Mouse (Mus musculus) heart, embryonic 14.5 days (tissue): ENCODE results near the gene Col5a3. TPM values are rescaled to one million over a fixed set of nuclear protein-coding genes. Genes with fewer than 3 reads are reported as not detected.

Source experiments
- ATAC-seq: fragments of 200-750 bp; cut with Nextera tagmentation; 2 replicates; pipeline ENCODE4 v1.8.0; 2017; ENCODE audit warnings: low read depth, moderate TSS enrichment; ENCODE audit not compliant: insufficient number of reproducible peaks, insufficient read depth, low FRiP score
- H3K27ac ChIP-seq, 2 experiments: fragments of 200-500 bp in 1 of 2; fragments of 300-500 bp in 1 of 2; sonication (generic) in 1 of 2; replicated peaks in 1 of 2; 2 replicates each; pipeline ENCODE4 v1.5.1; 2012 to 2014; ENCODE audit warnings: low read depth in 2 of 2, low read length in 2 of 2, control low read depth in 1 of 2, mild to moderate bottlenecking in 1 of 2, mixed read lengths in 1 of 2; ENCODE audit not compliant: control insufficient read depth in 1 of 2, insufficient read depth in 1 of 2
- H3K27me3 ChIP-seq: fragments of 300-500 bp; sonication (generic); 2 replicates; pipeline ENCODE4 v1.6.1; 2014; ENCODE audit warnings: mild to moderate bottlenecking, low read length, control low read depth; ENCODE audit not compliant: control insufficient read depth, insufficient read depth
- H3K36me3 ChIP-seq: fragments of 300-500 bp; sonication (generic); 2 replicates; pipeline ENCODE4 v1.6.1; 2014; ENCODE audit warnings: mild to moderate bottlenecking, control low read depth, low read length, mixed read lengths; ENCODE audit not compliant: control insufficient read depth, insufficient read depth
- H3K4me1 ChIP-seq, 2 experiments: fragments of 200-500 bp in 1 of 2; fragments of 300-500 bp in 1 of 2; sonication (generic) in 1 of 2; 2 replicates each; pipeline ENCODE4 v1.6.1; 2012 to 2014; ENCODE audit warnings: low read length in 2 of 2, control low read depth in 1 of 2, mixed read lengths in 1 of 2; ENCODE audit not compliant: control insufficient read depth in 2 of 2, insufficient read depth in 2 of 2
- H3K4me2 ChIP-seq: fragments of 300-500 bp; sonication (generic); 2 replicates; pipeline ENCODE4 v1.6.1; 2014; ENCODE audit warnings: mild to moderate bottlenecking, low read length
- H3K4me3 ChIP-seq, 2 experiments: fragments of 200-500 bp in 1 of 2; fragments of 300-500 bp in 1 of 2; sonication (generic) in 1 of 2; 2 replicates each; pipeline ENCODE4 v1.5.1; 2012 to 2014; ENCODE audit warnings: low read length in 2 of 2, mild to moderate bottlenecking in 2 of 2, control low read depth in 1 of 2, low read depth in 1 of 2, moderate library complexity in 1 of 2; ENCODE audit not compliant: control insufficient read depth in 1 of 2, insufficient read depth in 1 of 2
- H3K9ac ChIP-seq: fragments of 300-500 bp; sonication (generic); 2 replicates; pipeline ENCODE4 v1.6.1; 2014; ENCODE audit warnings: mild to moderate bottlenecking, low read length
- H3K9me3 ChIP-seq: fragments of 300-500 bp; sonication (generic); 2 replicates; pipeline ENCODE4 v1.6.1; 2016; ENCODE audit warnings: low read length, control low read depth; ENCODE audit not compliant: control insufficient read depth
- WGBS: fragments of 180-500 bp; shearing (Covaris S2); extraction: QIAGEN DNeasy Blood & Tissue Kit; methylation state at CpG from one replicate; pipeline ENCODE4 v1.1.7; 2014; 5-methylcytosine and 5-hydroxymethylcytosine counted together
- polyA plus RNA-seq: library from polyadenylated mRNA; unstranded; fragments of >200 nt; fragmentation: Nextera tagmentation; extraction: Ambion mirVana; gene quantifications from 2 replicates; pipeline ENCODE4 v1.2.1, GENCODE M21; 2014

The Col5a3 gene
- polyA plus RNA-seq, result 0.12 and 0.20 TPM in 2 replicates

- H3K27ac ChIP-seq, result no peak within 1 kb of the TSS
- H3K9ac ChIP-seq, result no peak within 1 kb of the TSS
- H3K4me2 ChIP-seq, result peak within 1 kb of the TSS; percentile 53
- H3K27me3 ChIP-seq, result peaks cover 42% of the 10 kb centered on the region
- no peaks in the 10 kb centered on the region for H3K9me3 ChIP-seq
- 0 out of 2 replicates have a peak, but pooled peaks have one; percentile 44 for ATAC-seq
- WGBS, result 6% methylated on average over 29 of the region's 29 CpGs
- H3K36me3 ChIP-seq, result no peaks in the 10 kb centered on the region
- H3K4me1 ChIP-seq, result 0 out of 4 replicates have a peak, but pooled peaks cover 2 to 4% of the 10 kb centered on the region in 2 experiments
- H3K4me3 ChIP-seq, result peak within 1 kb of the TSS in 1 of 2 experiments; percentile 14; a peak in 2 of 4 replicates
Measured at GRCm38 (mm10) chr9:20814521-20815272, at the start of gene Col5a3. Col5a3 (minus strand) TSS chr9:20815067.

- Histone ChIP-seq H3K9ac (no peak overlapping the region), H3K4me1 (no peaks in the 10 kb centered on the region), H3K4me2 (no peak overlapping the region), H3K36me3 (no peaks in the 10 kb centered on the region), H3K27me3 (peaks cover 1% of the 10 kb centered on the region; the same call in 1 of the 2 replicates), H3K9me3 (no peaks in the 10 kb centered on the region), H3K27ac (no peak overlapping the region), H3K4me3 (no peak overlapping the region)
- ATAC-seq, result no peak
- WGBS, result 56% methylated on average over 4 of the region's 4 CpGs
Measured at GRCm38 (mm10) chr9:20862225-20862624, 47.4 kb upstream of the Col5a3 start.

GRCm38 (mm10) chr9:20861821-20862220 lies 47.0 kb upstream of the Col5a3 start:
- Histone ChIP-seq H3K9ac (no peak overlapping the region), H3K27ac (no peak overlapping the region), H3K4me2 (no peak overlapping the region), H3K4me3 (no peak overlapping the region), H3K27me3 (no peaks in the 10 kb centered on the region), H3K36me3 (no peaks in the 10 kb centered on the region), H3K4me1 (no peaks in the 10 kb centered on the region), H3K9me3 (no peaks in the 10 kb centered on the region)
- no peak for ATAC-seq
- WGBS, result 7% methylated on average over 4 of the region's 4 CpGs

GRCm38 (mm10) chr9:20859926-20860325 lies 45.1 kb upstream of the Col5a3 start:
- WGBS, result 47% methylated on average over 6 of the region's 6 CpGs
- Histone ChIP-seq H3K27ac (no peak overlapping the region), H3K9ac (no peak overlapping the region), H3K4me1 (no peaks in the 10 kb centered on the region), H3K9me3 (no peaks in the 10 kb centered on the region), H3K36me3 (no peaks in the 10 kb centered on the region), H3K4me2 (no peak overlapping the region), H3K4me3 (no peak overlapping the region), H3K27me3 (no peaks in the 10 kb centered on the region)
- no peak for ATAC-seq

GRCm38 (mm10) chr9:20857131-20857530 lies 42.3 kb upstream of the Col5a3 start:
- H3K36me3 ChIP-seq, result no peaks in the 10 kb centered on the region
- no peaks in the 10 kb centered on the region for H3K27me3 ChIP-seq
- no peak overlapping the region for H3K9ac ChIP-seq
- H3K4me3 ChIP-seq, result no peak overlapping the region
- H3K4me2 ChIP-seq, result no peak overlapping the region
- WGBS, result 9% methylated on average over 6 of the region's 6 CpGs
- no peak for ATAC-seq
- H3K9me3 ChIP-seq, result no peaks in the 10 kb centered on the region
- no peak overlapping the region for H3K27ac ChIP-seq
- no peaks in the 10 kb centered on the region for H3K4me1 ChIP-seq

GRCm38 (mm10) chr9:20850179-20850578 lies 35.3 kb upstream of the Col5a3 start:
- ATAC-seq, result no peak
- Histone ChIP-seq H3K4me3 (no peak overlapping the region), H3K4me1 (no peaks in the 10 kb centered on the region), H3K36me3 (no peaks in the 10 kb centered on the region), H3K4me2 (no peak overlapping the region), H3K27me3 (0 out of 2 replicates have a peak, but pooled peaks cover 3% of the 10 kb centered on the region), H3K27ac (no peak overlapping the region), H3K9ac (no peak overlapping the region), H3K9me3 (no peaks in the 10 kb centered on the region)
- 70% methylated on average over 2 of the region's 2 CpGs for WGBS

- WGBS, result 22% methylated on average over 2 of the region's 2 CpGs
- no peak for ATAC-seq
- Histone ChIP-seq H3K27me3 (0 out of 2 replicates have a peak, but pooled peaks cover 3% of the 10 kb centered on the region), H3K9me3 (no peaks in the 10 kb centered on the region), H3K9ac (no peak overlapping the region), H3K4me3 (no peak overlapping the region), H3K36me3 (no peaks in the 10 kb centered on the region), H3K27ac (no peak overlapping the region), H3K4me1 (no peaks in the 10 kb centered on the region), H3K4me2 (no peak overlapping the region)
Measured at GRCm38 (mm10) chr9:20842670-20843069, 27.8 kb upstream of the Col5a3 start.
